Mouse (Mus musculus): ENCODE data around the gene Bcl11a.
"Not testable (repeated sequence)": the region's sequence is repeated elsewhere in the genome, so short reads cannot be mapped to it uniquely, and the experiment has no call there.

Bcl11a gene

GRCm38 (mm10) chr11:24098662-24099061 is 20.8 kb downstream of the Bcl11a start:
- DNase-seq (ENCODE audit: extremely low read depth, insufficient read length, low spot score) = no peak

- no peak for DNase-seq (ENCODE audit: extremely low read depth, insufficient read length, low spot score)
Measured at GRCm38 (mm10) chr11:24099215-24099614, 21.4 kb downstream of the Bcl11a start.

- no peak for DNase-seq (ENCODE audit: extremely low read depth, insufficient read length, low spot score)
Measured at GRCm38 (mm10) chr11:24099886-24100293, 22.0 kb downstream of the Bcl11a start.

DNA sequence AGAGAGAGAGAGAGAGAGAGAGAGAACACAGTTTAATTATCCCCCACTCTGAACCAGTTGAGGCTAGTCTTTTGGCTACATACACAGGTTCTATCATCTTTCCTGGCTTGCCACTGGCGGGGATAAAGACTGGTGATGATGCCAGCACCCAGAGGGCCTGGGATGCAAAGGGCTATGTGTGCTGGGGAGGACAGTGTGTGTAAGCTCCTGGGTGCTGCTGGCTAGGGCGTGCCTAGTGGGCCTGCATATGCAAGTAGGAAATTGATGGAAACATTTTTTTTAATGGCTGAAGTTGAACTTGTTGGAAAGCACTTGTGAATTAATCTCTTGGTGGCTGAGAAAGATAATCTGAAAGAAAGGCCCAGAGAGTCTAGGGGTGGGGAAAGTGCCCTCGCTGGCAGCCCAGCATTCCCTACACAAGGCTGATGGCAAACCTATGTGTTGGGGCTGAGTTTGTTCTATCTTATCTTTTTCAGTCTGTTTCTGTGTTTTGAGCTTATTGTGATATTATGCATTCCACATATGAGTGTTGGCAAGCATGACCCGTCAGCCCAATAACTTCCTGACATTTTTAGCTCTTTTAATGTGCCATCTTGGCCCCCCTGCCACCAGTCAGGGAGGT is 22.7 kb downstream of the Bcl11a start:
- DNase-seq (ENCODE audit: extremely low read depth, insufficient read length, low spot score) = no peak

GRCm38 (mm10) chr11:24101625-24102024 is 23.8 kb downstream of the Bcl11a start:
- no peak for DNase-seq (ENCODE audit: extremely low read depth, insufficient read length, low spot score)

DNA sequence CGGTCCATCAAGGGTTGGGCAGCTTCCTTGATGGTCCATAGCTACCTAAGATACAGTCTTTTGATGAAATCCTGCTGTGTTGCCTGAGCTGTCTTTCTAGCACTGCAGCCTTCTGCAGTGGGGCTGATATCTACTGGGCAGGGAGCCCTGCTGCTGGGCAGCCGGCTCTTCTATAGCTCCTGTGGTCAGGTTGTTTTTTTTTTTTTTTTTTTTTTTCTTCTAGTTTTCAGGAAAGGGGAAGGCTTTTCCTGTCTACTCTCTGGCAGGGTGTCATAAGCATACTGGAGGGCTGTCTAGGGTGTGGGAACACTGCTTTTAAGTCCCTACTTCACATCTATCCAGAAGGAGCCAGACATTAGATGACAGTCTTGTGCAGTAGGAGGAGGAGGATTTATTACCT is 24.5 kb downstream of the Bcl11a start:
- DNase-seq (ENCODE audit: extremely low read depth, insufficient read length, low spot score) = no peak

GRCm38 (mm10) chr11:24103128-24103742 is 25.4 kb downstream of the Bcl11a start:
- no peak for DNase-seq (ENCODE audit: extremely low read depth, insufficient read length, low spot score)

- no peak for DNase-seq (ENCODE audit: extremely low read depth, insufficient read length, low spot score)
Measured at GRCm38 (mm10) chr11:24107414-24107813, 29.6 kb downstream of the Bcl11a start.

DNA sequence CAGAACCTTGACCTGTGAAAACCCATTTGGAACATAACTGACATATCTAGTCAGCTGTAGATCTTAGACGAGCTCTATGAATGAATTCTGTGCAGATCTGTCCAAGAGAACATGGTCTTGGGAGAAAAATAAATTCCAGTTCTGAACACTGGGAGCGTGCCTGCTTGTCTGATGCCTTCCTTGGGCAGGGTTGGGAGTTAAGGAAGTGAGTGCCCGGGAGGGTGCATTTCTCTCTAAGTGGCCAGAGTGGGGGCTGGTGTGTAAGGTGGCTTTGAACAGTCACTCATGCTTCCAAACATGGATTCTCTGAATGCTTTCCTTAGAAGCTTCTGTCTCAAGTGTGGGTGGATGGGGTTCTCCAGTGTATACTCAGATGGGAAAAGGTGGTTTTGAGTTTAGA is 31.1 kb downstream of the Bcl11a start:
- DNase-seq (ENCODE audit: extremely low read depth, insufficient read length, low spot score) = no peak

DNA sequence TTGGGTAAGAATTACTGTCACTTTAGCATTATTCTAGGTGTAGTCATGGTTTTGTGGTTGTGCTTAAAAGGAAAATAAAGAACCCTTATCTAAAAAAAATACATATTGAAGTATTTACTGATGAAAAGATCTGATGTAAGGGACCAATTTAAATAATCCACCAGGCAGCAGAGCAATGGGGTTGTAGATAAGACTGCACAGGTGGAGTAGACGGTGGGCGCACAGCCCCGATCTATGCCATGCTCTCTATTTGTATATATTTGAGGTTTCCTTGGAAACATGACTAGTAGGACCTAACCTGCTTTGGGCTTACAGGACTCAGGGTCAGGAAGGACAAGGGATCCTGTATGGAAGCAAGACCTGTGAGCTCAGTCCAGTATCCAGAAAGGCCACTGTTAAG is 31.5 kb downstream of the Bcl11a start:
- no peak for DNase-seq (ENCODE audit: extremely low read depth, insufficient read length, low spot score)

DNA sequence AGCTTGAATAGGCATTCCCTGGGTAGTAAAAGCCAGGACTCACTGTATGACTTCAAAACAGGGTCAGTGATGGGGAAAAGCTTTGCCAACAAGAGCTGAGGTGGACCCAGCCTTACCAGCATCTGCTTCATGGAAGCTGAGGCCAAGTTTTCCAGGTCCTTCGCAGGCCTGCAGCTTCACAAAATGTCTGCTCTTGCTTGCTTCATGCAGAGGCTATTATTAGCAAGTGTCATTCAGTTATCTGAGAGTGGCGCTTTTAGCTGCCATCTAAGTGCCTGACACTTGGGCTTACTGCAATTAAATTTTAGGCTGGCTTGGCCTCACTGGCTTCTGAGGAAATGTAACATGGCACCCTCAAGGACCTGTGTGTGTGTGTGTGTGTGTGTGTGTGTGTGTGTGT is 32.3 kb downstream of the Bcl11a start:
- no peak for DNase-seq (ENCODE audit: extremely low read depth, insufficient read length, low spot score)

- no peak for DNase-seq (ENCODE audit: extremely low read depth, insufficient read length, low spot score)
Measured at GRCm38 (mm10) chr11:24111720-24112119, 33.9 kb downstream of the Bcl11a start.

- DNase-seq (ENCODE audit: extremely low read depth, insufficient read length, low spot score) = no peak
Measured at GRCm38 (mm10) chr11:24115017-24115752, 37.3 kb downstream of the Bcl11a start.

DNA sequence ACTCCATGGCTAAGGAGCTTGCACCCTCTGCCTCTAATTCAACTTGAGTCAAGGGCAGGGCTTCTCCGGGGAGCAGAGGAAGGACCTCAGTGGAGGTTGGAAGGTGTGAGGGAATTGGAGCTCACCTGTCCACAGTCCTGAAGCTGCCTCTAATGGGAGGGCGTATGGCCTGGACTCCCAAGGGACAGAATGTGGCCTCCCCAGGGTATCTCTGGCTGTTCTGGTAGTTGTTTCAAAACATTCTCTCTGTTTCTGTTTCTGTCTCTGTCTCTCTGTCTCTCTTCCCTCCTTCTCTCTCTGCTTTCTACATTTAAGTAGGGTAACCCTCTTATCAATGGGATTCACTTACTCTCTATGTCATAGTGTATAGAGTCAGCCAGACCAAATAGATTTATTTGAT is 38.2 kb downstream of the Bcl11a start:
- no peak for DNase-seq (ENCODE audit: extremely low read depth, insufficient read length, low spot score)

GRCm38 (mm10) chr11:24116582-24117318 is 38.9 kb downstream of the Bcl11a start:
- DNase-seq (ENCODE audit: extremely low read depth, insufficient read length, low spot score) = no peak

- DNase-seq (ENCODE audit: extremely low read depth, insufficient read length, low spot score) = no peak
Measured at GRCm38 (mm10) chr11:24121136-24121535, 43.3 kb downstream of the Bcl11a start.

- no peak for DNase-seq (ENCODE audit: extremely low read depth, insufficient read length, low spot score)
Measured at GRCm38 (mm10) chr11:24122899-24123298, 45.0 kb downstream of the Bcl11a start.

GRCm38 (mm10) chr11:24123991-24124390 is 46.1 kb downstream of the Bcl11a start:
- DNase-seq (ENCODE audit: extremely low read depth, insufficient read length, low spot score) = no peak

- no peak for DNase-seq (ENCODE audit: extremely low read depth, insufficient read length, low spot score)
Measured at GRCm38 (mm10) chr11:24125098-24125497, 47.2 kb downstream of the Bcl11a start.

GRCm38 (mm10) chr11:24128001-24128400 is 50.1 kb downstream of the Bcl11a start:
- DNase-seq (ENCODE audit: extremely low read depth, insufficient read length, low spot score) = no peak

DNA sequence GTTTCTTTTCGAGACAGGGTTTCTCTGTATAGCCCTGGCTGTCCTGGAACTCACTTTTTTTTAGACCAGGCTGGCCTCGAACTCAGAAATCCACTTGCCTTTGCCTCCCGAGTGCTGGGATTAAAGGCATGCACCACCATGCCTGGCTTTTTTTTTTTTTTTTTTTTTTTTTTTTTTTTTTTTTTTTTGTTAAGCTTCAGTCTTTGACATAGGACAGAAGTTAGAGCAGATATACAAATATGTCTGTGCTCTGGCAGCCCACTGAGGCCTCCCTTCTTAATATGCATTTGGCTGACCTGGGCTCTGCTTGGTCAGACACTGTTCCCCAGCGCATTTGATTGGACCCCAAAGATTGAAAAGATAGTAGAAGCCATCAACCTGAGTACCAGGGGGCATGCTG is 51.0 kb downstream of the Bcl11a start:
- not testable (repeated sequence) for DNase-seq (ENCODE audit: extremely low read depth, insufficient read length, low spot score)

Data from 3134 (cell line).